Mouse (Mus musculus): ENCODE results near the gene Mpdu1. TPM values are rescaled to one million over a fixed set of nuclear protein-coding genes. Genes with fewer than 3 reads are reported as not detected.
A peak's percentile ranks its signal among the peaks of the same experiment; 100 is the strongest.

Mpdu1 gene
- 57.3 and 61.3 TPM in 2 replicates for polyA plus RNA-seq (2015; fragmentation: Nextera tagmentation; extraction: Ambion mirVana)

GRCm38 (mm10) chr11:69662213-69662966, at the start of gene Mpdu1:
Mpdu1 (minus strand) TSS chr11:69662642.
- peak; percentile 99 for DNase-seq (ENCODE audit: low spot score)
- Histone ChIP-seq H3K27ac (ENCODE audit: low read length) (peak within 1 kb of the TSS; percentile 96), H3K4me1 (ENCODE audit: insufficient read depth, low read depth, low read length) (peaks cover 12% of the 10 kb centered on the region; the same call in 1 of the 2 replicates), H3K4me3 (ENCODE audit: low read depth, low read length) (peak within 1 kb of the TSS; percentile 54), H3K9me3 (ENCODE audit: low read length) (no peaks in the 10 kb centered on the region), H3K9ac (replicated peaks; ENCODE audit: low read depth) (peak within 1 kb of the TSS; percentile 43), H3K27me3 (replicated peaks; ENCODE audit: insufficient read depth, low read length) (no peaks in the 10 kb centered on the region), H3K36me3 (ENCODE audit: insufficient read depth, low read length) (0 out of 2 replicates have a peak, but pooled peaks cover 9% of the 10 kb centered on the region), H3K4me2 (replicated peaks; ENCODE audit: low read depth, low read length) (peak within 1 kb of the TSS; percentile 52)
- WGBS: under 1% methylated on average over 47 of the region's 48 CpGs
- ATAC-seq: peak; percentile 96
- peak; percentile 74 for TF ChIP-seq CTCF (IDR thresholded peaks at IDR 0.05)
- peak; percentile 28; the same call in 1 of the 2 replicates for TF ChIP-seq EP300 (IDR thresholded peaks at IDR 0.05)

GRCm38 (mm10) chr11:69711082-69711481, 48.6 kb upstream of the Mpdu1 start:
- Histone ChIP-seq H3K36me3 (ENCODE audit: insufficient read depth, low read length) (no peaks in the 10 kb centered on the region), H3K27me3 (replicated peaks; ENCODE audit: insufficient read depth, low read length) (no peaks in the 10 kb centered on the region), H3K4me2 (replicated peaks; ENCODE audit: low read depth, low read length) (no peak overlapping the region), H3K4me3 (ENCODE audit: low read depth, low read length) (no peak overlapping the region), H3K9ac (replicated peaks; ENCODE audit: low read depth) (no peak overlapping the region), H3K4me1 (ENCODE audit: insufficient read depth, low read depth, low read length) (no peaks in the 10 kb centered on the region), H3K9me3 (ENCODE audit: low read length) (no peaks in the 10 kb centered on the region), H3K27ac (ENCODE audit: low read length) (no peak overlapping the region)
- ATAC-seq (no peak), DNase-seq (ENCODE audit: low spot score) (no peak)
- 62% methylated on average over 2 of the region's 2 CpGs for WGBS
- TF ChIP-seq EP300 (IDR thresholded peaks at IDR 0.05) (no peak), CTCF (IDR thresholded peaks at IDR 0.05) (no peak)

GRCm38 (mm10) chr11:69710470-69710869, 48.0 kb upstream of the Mpdu1 start:
- H3K4me1 ChIP-seq (ENCODE audit: insufficient read depth, low read depth, low read length): no peaks in the 10 kb centered on the region
- ATAC-seq (no peak), DNase-seq (ENCODE audit: low spot score) (no peak)
- no peaks in the 10 kb centered on the region for H3K36me3 ChIP-seq (ENCODE audit: insufficient read depth, low read length)
- no peak overlapping the region for H3K4me2 ChIP-seq (replicated peaks; ENCODE audit: low read depth, low read length)
- no peak overlapping the region for H3K4me3 ChIP-seq (ENCODE audit: low read depth, low read length)
- TF ChIP-seq CTCF (IDR thresholded peaks at IDR 0.05): no peak
- no peak for TF ChIP-seq EP300 (IDR thresholded peaks at IDR 0.05)
- 75% methylated on average over 3 of the region's 3 CpGs for WGBS
- H3K27me3 ChIP-seq (replicated peaks; ENCODE audit: insufficient read depth, low read length): no peaks in the 10 kb centered on the region
- H3K9me3 ChIP-seq (ENCODE audit: low read length): no peaks in the 10 kb centered on the region
- H3K9ac ChIP-seq (replicated peaks; ENCODE audit: low read depth): no peak overlapping the region
- no peak overlapping the region for H3K27ac ChIP-seq (ENCODE audit: low read length)

- H3K4me3 ChIP-seq (ENCODE audit: low read depth, low read length): no peak overlapping the region
- no peak for ATAC-seq
- H3K9me3 ChIP-seq (ENCODE audit: low read length): no peaks in the 10 kb centered on the region
- no peaks in the 10 kb centered on the region for H3K4me1 ChIP-seq (ENCODE audit: insufficient read depth, low read depth, low read length)
- no peak overlapping the region for H3K9ac ChIP-seq (replicated peaks; ENCODE audit: low read depth)
- no peak for DNase-seq (ENCODE audit: low spot score)
- H3K36me3 ChIP-seq (ENCODE audit: insufficient read depth, low read length): no peaks in the 10 kb centered on the region
- no peaks in the 10 kb centered on the region for H3K27me3 ChIP-seq (replicated peaks; ENCODE audit: insufficient read depth, low read length)
- TF ChIP-seq CTCF (IDR thresholded peaks at IDR 0.05): no peak
- no peak for TF ChIP-seq EP300 (IDR thresholded peaks at IDR 0.05)
- no peak overlapping the region for H3K4me2 ChIP-seq (replicated peaks; ENCODE audit: low read depth, low read length)
- WGBS: 41% methylated on average over 11 of the region's 11 CpGs
- H3K27ac ChIP-seq (ENCODE audit: low read length): no peak overlapping the region
These were observed 47.4 kb upstream of the Mpdu1 start for GRCm38 (mm10) chr11:69709554-69710446.

- no peak overlapping the region for H3K9ac ChIP-seq (replicated peaks; ENCODE audit: low read depth)
- H3K36me3 ChIP-seq (ENCODE audit: insufficient read depth, low read length): no peaks in the 10 kb centered on the region
- no peaks in the 10 kb centered on the region for H3K9me3 ChIP-seq (ENCODE audit: low read length)
- H3K4me3 ChIP-seq (ENCODE audit: low read depth, low read length): no peak overlapping the region
- TF ChIP-seq CTCF (IDR thresholded peaks at IDR 0.05) (no peak), EP300 (IDR thresholded peaks at IDR 0.05) (no peak)
- no peak overlapping the region for H3K27ac ChIP-seq (ENCODE audit: low read length)
- ATAC-seq (no peak), DNase-seq (ENCODE audit: low spot score) (no peak)
- no peaks in the 10 kb centered on the region for H3K4me1 ChIP-seq (ENCODE audit: insufficient read depth, low read depth, low read length)
- H3K27me3 ChIP-seq (replicated peaks; ENCODE audit: insufficient read depth, low read length): no peaks in the 10 kb centered on the region
- WGBS: 76% methylated on average over 3 of the region's 3 CpGs
- H3K4me2 ChIP-seq (replicated peaks; ENCODE audit: low read depth, low read length): no peak overlapping the region
These were observed 46.3 kb upstream of the Mpdu1 start for GRCm38 (mm10) chr11:69708614-69709265.
